Mouse (Mus musculus): ENCODE data around the gene Fam170b.

GRCm38 (mm10) chr14:32812429-32812828 lies 21.3 kb upstream of the Fam170b start:
- TF ChIP-seq CHD2 (IDR thresholded peaks at IDR 0.05; ENCODE audit: low read depth, low read length) (no peak), ZNF384 (IDR thresholded peaks at IDR 0.05; ENCODE audit: low read depth, low read length) (no peak), MAFK (IDR thresholded peaks at IDR 0.05; ENCODE audit: insufficient read depth, low read depth, low read length) (no peak), HCFC1 (IDR thresholded peaks at IDR 0.05; ENCODE audit: borderline replicate concordance, insufficient read depth, low read length) (no peak)

Data from ES-E14 (cell line).